ENCODE assay signal across 13 mouse cellular contexts in the genomic region with DNA sequence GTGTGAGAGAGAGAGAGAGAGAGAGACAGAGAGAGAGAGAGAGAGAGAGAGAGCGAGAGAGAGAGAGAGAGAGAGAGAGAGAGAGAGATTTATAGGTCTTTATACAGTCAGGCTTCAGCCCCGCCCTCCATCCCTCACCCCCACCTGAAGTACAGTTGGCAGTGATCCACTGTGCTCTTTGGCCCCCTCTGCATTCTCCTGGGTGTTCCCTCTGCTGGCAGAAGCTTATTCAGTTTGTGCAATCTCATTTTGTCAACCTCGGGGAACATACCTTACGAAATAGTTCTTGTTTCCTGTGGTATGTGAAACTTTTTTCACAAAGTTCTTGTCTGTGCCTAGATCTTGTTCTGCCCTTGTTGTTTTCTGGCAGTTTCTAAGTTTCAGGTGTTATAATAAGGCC. TPM values are rescaled to one million over a fixed set of nuclear protein-coding genes. Genes with fewer than 3 reads are reported as not detected.
DNase-seq lines count a peak whose midpoint lies in the region; ATAC-seq and TF ChIP-seq lines count a peak whose summit lies in the region.
"Had no signal": no experiment of that assay in that cellular context is flagged by ENCODE, and none has a peak within 500 bp of the region (broad histone marks: within the 10 kb centered on the region; RNA-seq: fewer than 3 reads in every experiment).

No protein-coding gene starts in this region.

- DNase-seq in urinary bladder, postnatal 14 days (ENCODE audit: low spot score): peak; percentile 39
- DNase-seq in urinary bladder, postnatal 4 days (ENCODE audit: low spot score in 2 of 2): no peak
- DNase-seq in lung, adult 18-20 months: peak; percentile 63 to 75
- DNase-seq in stomach, postnatal 0 days (ENCODE audit: low spot score): peak; percentile 55
- no peak for DNase-seq in thymus, postnatal 36 days
- no peak for DNase-seq in layer of hippocampus, postnatal 36 days
- DNase-seq: cerebellum, postnatal 10 days; gastrocnemius, postnatal 10 days; thymus, postnatal 14 days had no signal

- no peaks in the 10 kb centered on the region for H3K27me3 ChIP-seq in kidney, embryonic 16.5 days (ENCODE audit: insufficient read depth, low read length)
- H3K27me3 ChIP-seq in stomach, postnatal 0 days (ENCODE audit: control insufficient read depth, insufficient read depth, low read length): no peaks in the 10 kb centered on the region
- H3K27me3 ChIP-seq in forebrain, embryonic 13.5 days: no peaks in the 10 kb centered on the region
- H3K27me3 ChIP-seq: hindbrain, embryonic 12.5 days had no signal

- TF ChIP-seq EP300 in stomach, postnatal 0 days (optimal IDR thresholded peaks at IDR 0.05): no peak

- no peaks in the 10 kb centered on the region for H3K4me1 ChIP-seq in kidney, embryonic 16.5 days (ENCODE audit: insufficient read depth, low read length)
- no peaks in the 10 kb centered on the region for H3K4me1 ChIP-seq in stomach, postnatal 0 days (replicated peaks; ENCODE audit: control insufficient read depth, insufficient read depth)
- H3K4me1 ChIP-seq in forebrain, embryonic 13.5 days: no peaks in the 10 kb centered on the region
- H3K4me1 ChIP-seq: hindbrain, embryonic 12.5 days had no signal

- WGBS in kidney, embryonic 16.5 days: 49% methylated on average over 3 of the region's 4 CpGs
- WGBS in stomach, postnatal 0 days: 34% methylated on average over 3 of the region's 4 CpGs
- 64% methylated on average over 3 of the region's 4 CpGs for WGBS in forebrain, embryonic 13.5 days

- ATAC-seq in kidney, embryonic 16.5 days (ENCODE audit: low FRiP score, low TSS enrichment): 0 out of 2 replicates have a peak, but pooled peaks have one; percentile 69
- ATAC-seq in stomach, postnatal 0 days (ENCODE audit: low FRiP score, low TSS enrichment): peak; percentile 74
- ATAC-seq in forebrain, embryonic 13.5 days: no peak

- peaks cover 2% of the 10 kb centered on the region; the same call in 1 of the 2 replicates for H3K9me3 ChIP-seq in kidney, embryonic 16.5 days (ENCODE audit: low read length)
- H3K9me3 ChIP-seq in stomach, postnatal 0 days (ENCODE audit: control insufficient read depth, low read length): no peaks in the 10 kb centered on the region
- H3K9me3 ChIP-seq in forebrain, embryonic 13.5 days (replicated peaks): peaks cover 7% of the 10 kb centered on the region; the same call in 1 of the 2 replicates

- H3K9ac ChIP-seq in kidney, embryonic 16.5 days (replicated peaks; ENCODE audit: low read length): no peak overlapping the region
- no peak overlapping the region for H3K9ac ChIP-seq in stomach, postnatal 0 days (ENCODE audit: low read length)
- no peak overlapping the region for H3K9ac ChIP-seq in forebrain, embryonic 13.5 days
- H3K9ac ChIP-seq: hindbrain, embryonic 12.5 days had no signal

- no peaks in the 10 kb centered on the region for H3K36me3 ChIP-seq in kidney, embryonic 16.5 days (ENCODE audit: insufficient read depth, low read length)
- H3K36me3 ChIP-seq in stomach, postnatal 0 days (ENCODE audit: control insufficient read depth, insufficient read depth, low read length): no peaks in the 10 kb centered on the region
- no peaks in the 10 kb centered on the region for H3K36me3 ChIP-seq in forebrain, embryonic 13.5 days (ENCODE audit: poor library complexity, severe bottlenecking)
- H3K36me3 ChIP-seq: hindbrain, embryonic 12.5 days had no signal

- no peak overlapping the region for H3K4me2 ChIP-seq in kidney, embryonic 16.5 days (replicated peaks; ENCODE audit: low read depth, low read length)
- no peak overlapping the region for H3K4me2 ChIP-seq in stomach, postnatal 0 days (replicated peaks; ENCODE audit: low read depth)
- H3K4me2 ChIP-seq in forebrain, embryonic 13.5 days: no peak overlapping the region
- H3K4me2 ChIP-seq: hindbrain, embryonic 12.5 days had no signal

- no peak overlapping the region for H3K4me3 ChIP-seq in kidney, embryonic 16.5 days (ENCODE audit: low read length)
- no peak overlapping the region for H3K4me3 ChIP-seq in stomach, postnatal 0 days (ENCODE audit: low read depth, low read length)
- H3K4me3 ChIP-seq in forebrain, embryonic 13.5 days: no peak overlapping the region
- H3K4me3 ChIP-seq: hindbrain, embryonic 12.5 days had no signal

- no peak overlapping the region for H3K27ac ChIP-seq in kidney, embryonic 16.5 days (ENCODE audit: low read length)
- H3K27ac ChIP-seq in stomach, postnatal 0 days (replicated peaks): no peak overlapping the region
- H3K27ac ChIP-seq in forebrain, embryonic 13.5 days: no peak overlapping the region
- H3K27ac ChIP-seq: hindbrain, embryonic 12.5 days had no signal

- TF ChIP-seq CTCF in stomach, postnatal 0 days (IDR thresholded peaks at IDR 0.05; ENCODE audit: low read depth): peak; percentile 55

RNA-seq across cellular contexts. Expression of a gene that starts 3.5 kb away (rescaled TPM):
- 0.14 TPM in 1 of 2 replicates, not detected in the other for polyA plus RNA-seq in kidney, embryonic 16.5 days (2015; fragmentation: Nextera tagmentation; extraction: Ambion mirVana)
- 3.1 and 5.7 TPM in 2 replicates for polyA plus RNA-seq in stomach, postnatal 0 days (2015; fragmentation: Nextera tagmentation; extraction: Ambion mirVana)
- not detected in 2 replicates for polyA plus RNA-seq in forebrain, embryonic 13.5 days (2015; fragmentation: Nextera tagmentation; extraction: Ambion mirVana)
- not detected for total RNA-seq in layer of hippocampus, postnatal 36 days (2021)
- total RNA-seq: gastrocnemius, postnatal 10 days had no signal
- polyA plus RNA-seq: hindbrain, embryonic 12.5 days; neural tube, embryonic 14.5 days had no signal

Comparison
In these comparisons a context has a peak if more than half of its experiments do, and no peak if none do; other contexts are left out.
1. DNase-seq: peak in urinary bladder, postnatal 14 days (single experiment), lung, adult 18-20 months (2 of 2) and stomach, postnatal 0 days (single experiment); none in urinary bladder, postnatal 4 days (0 of 2), thymus, postnatal 36 days (0 of 2) and layer of hippocampus, postnatal 36 days (0 of 2).